ENCODE assay signal across 8 mouse cellular contexts in the genomic region with DNA sequence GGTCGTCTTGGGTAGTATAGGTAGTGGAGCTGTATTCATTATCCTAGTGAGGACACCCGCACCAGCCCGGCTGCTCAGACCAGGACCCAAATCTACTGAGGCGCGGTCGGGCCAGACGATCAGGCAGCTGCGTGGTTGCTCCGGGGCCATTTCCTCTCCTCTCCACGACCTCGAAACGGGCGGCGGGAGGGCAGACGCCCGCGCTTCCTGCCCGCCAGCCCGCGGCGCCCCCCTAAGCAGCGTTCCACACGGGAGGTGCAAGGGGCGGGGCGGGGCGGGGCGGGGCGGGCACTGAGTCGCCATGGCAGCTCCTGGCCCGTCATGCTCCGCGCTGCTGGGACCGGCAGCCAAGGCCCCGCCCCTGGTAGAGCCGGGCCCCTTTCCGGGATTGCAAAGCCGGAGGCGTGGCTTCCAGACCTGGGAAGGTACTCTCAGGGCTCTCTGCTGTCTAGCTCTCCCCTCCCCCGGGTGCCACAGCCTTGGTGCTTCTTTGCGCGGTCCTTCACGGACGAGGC. TPM values are rescaled to one million over a fixed set of nuclear protein-coding genes. Genes with fewer than 3 reads are reported as not detected.
A peak's percentile ranks its signal among the peaks of the same experiment; 100 is the strongest.
DNase-seq lines count a peak whose midpoint lies in the region; ATAC-seq and TF ChIP-seq lines count a peak whose summit lies in the region.

No protein-coding gene starts in this region.

- peaks cover 52% of the 10 kb centered on the region for H3K4me1 ChIP-seq in embryonic facial prominence, embryonic 14.5 days (ENCODE audit: control insufficient read depth, insufficient read depth, low read length)
- H3K4me1 ChIP-seq in heart, adult 2 months (ENCODE audit: control insufficient read depth, insufficient read depth, low read length) = peaks cover 27% of the 10 kb centered on the region
- peaks cover 73% of the 10 kb centered on the region for H3K4me1 ChIP-seq in limb, embryonic 15.5 days
- H3K4me1 ChIP-seq in midbrain, postnatal 0 days (ENCODE audit: insufficient read depth, low read length) = peaks cover 17% of the 10 kb centered on the region

- peak overlapping the region; percentile 51 for H3K4me3 ChIP-seq in embryonic facial prominence, embryonic 14.5 days (ENCODE audit: low read depth, low read length)
- H3K4me3 ChIP-seq in heart, adult 2 months = peak overlapping the region; percentile 58
- peak overlapping the region; percentile 50 for H3K4me3 ChIP-seq in limb, embryonic 15.5 days
- peak overlapping the region; percentile 49 for H3K4me3 ChIP-seq in midbrain, postnatal 0 days (ENCODE audit: low read depth, low read length)

- intact Hi-C loops in heart, adult 2 months (cut with DNase I) = loop anchor here (1.0 to 10.0 kb wide), 2 partner anchors 10 to 420 kb away; partner anchors contain the start of genes Alkbh5 and Rai1

- no peaks in the 10 kb centered on the region for H3K36me3 ChIP-seq in embryonic facial prominence, embryonic 14.5 days (ENCODE audit: control insufficient read depth, insufficient read depth, low read length)
- peaks cover 2% of the 10 kb centered on the region; the same call in 1 of the 2 replicates for H3K36me3 ChIP-seq in heart, adult 2 months (ENCODE audit: control insufficient read depth, insufficient read depth, low read length)
- H3K36me3 ChIP-seq in limb, embryonic 15.5 days = no peaks in the 10 kb centered on the region
- H3K36me3 ChIP-seq in midbrain, postnatal 0 days (ENCODE audit: insufficient read depth, low read length) = no peaks in the 10 kb centered on the region

- TF ChIP-seq EP300 in heart, adult 2 months (IDR thresholded peaks at IDR 0.05; ENCODE audit: insufficient read depth, low read depth, low read length) = peak; percentile 64; the same call in 1 of the 2 replicates

- H3K27me3 ChIP-seq in embryonic facial prominence, embryonic 14.5 days (replicated peaks; ENCODE audit: control insufficient read depth, insufficient read depth, low read length) = no peaks in the 10 kb centered on the region
- no peaks in the 10 kb centered on the region for H3K27me3 ChIP-seq in heart, adult 2 months (ENCODE audit: control insufficient read depth, insufficient read depth, low read length)
- H3K27me3 ChIP-seq in limb, embryonic 15.5 days = no peaks in the 10 kb centered on the region
- no peaks in the 10 kb centered on the region for H3K27me3 ChIP-seq in midbrain, postnatal 0 days (ENCODE audit: insufficient read depth, low read length)

- H3K9me3 ChIP-seq in embryonic facial prominence, embryonic 14.5 days (ENCODE audit: control insufficient read depth, low read length) = no peaks in the 10 kb centered on the region
- no peaks in the 10 kb centered on the region for H3K9me3 ChIP-seq in limb, embryonic 15.5 days
- H3K9me3 ChIP-seq in midbrain, postnatal 0 days (ENCODE audit: low read length) = no peaks in the 10 kb centered on the region

- 1% methylated on average over 9 of the region's 43 CpGs for WGBS in embryonic facial prominence, embryonic 14.5 days
- under 1% methylated on average over 38 of the region's 43 CpGs for WGBS in heart, adult 2 months
- 0% methylated on average over 32 of the region's 43 CpGs for WGBS in limb, embryonic 15.5 days
- 1% methylated on average over 39 of the region's 43 CpGs for WGBS in midbrain, postnatal 0 days

- H3K79me2 ChIP-seq in heart, adult 2 months (replicated peaks; ENCODE audit: control insufficient read depth, insufficient read depth, low read length) = peaks cover 12% of the 10 kb centered on the region

- TF ChIP-seq CTCF in heart, adult 2 months (IDR thresholded peaks at IDR 0.05) = no peak
- no peak for TF ChIP-seq CTCF in midbrain, postnatal 0 days (IDR thresholded peaks at IDR 0.05)

- peak overlapping the region; percentile 97 for H3K27ac ChIP-seq in embryonic facial prominence, embryonic 14.5 days (replicated peaks; ENCODE audit: low read depth, low read length)
- H3K27ac ChIP-seq in heart, adult 2 months = peak overlapping the region; percentile 98
- H3K27ac ChIP-seq in limb, embryonic 15.5 days = peak overlapping the region; percentile 94
- peak overlapping the region; percentile 84 for H3K27ac ChIP-seq in midbrain, postnatal 0 days (ENCODE audit: low read depth, low read length)

- peak; percentile 97 for DNase-seq in A20 (ENCODE audit: low read depth, low spot score)
- peak; percentile 64 to 86 for DNase-seq in adrenal gland, postnatal 4 days (ENCODE audit: low spot score in 2 of 2)
- DNase-seq in embryonic facial prominence, embryonic 14.5 days (ENCODE audit: low spot score) = peak; percentile 97
- peak; percentile 94 to 98 for DNase-seq in heart, adult 2 months
- peak; percentile 95 to 97 for DNase-seq in kidney, adult 8-10 months
- peak; percentile 90 for DNase-seq in midbrain, postnatal 0 days (ENCODE audit: low spot score)
- DNase-seq in spleen, postnatal 10 days (ENCODE audit: low spot score in 2 of 2) = peak; percentile 90 to 96

- peak overlapping the region; percentile 69 for H3K9ac ChIP-seq in embryonic facial prominence, embryonic 14.5 days (ENCODE audit: low read depth, low read length)
- peak overlapping the region; percentile 87 for H3K9ac ChIP-seq in heart, adult 2 months (ENCODE audit: low read depth, low read length)
- peak overlapping the region; percentile 40; the same call in 1 of the 2 replicates for H3K9ac ChIP-seq in limb, embryonic 15.5 days
- H3K9ac ChIP-seq in midbrain, postnatal 0 days (replicated peaks; ENCODE audit: low read length, poor library complexity, severe bottlenecking) = peak overlapping the region; percentile 61

- peak overlapping the region; percentile 90 for H3K4me2 ChIP-seq in embryonic facial prominence, embryonic 14.5 days (ENCODE audit: low read depth, low read length)
- peak overlapping the region; percentile 91 for H3K4me2 ChIP-seq in limb, embryonic 15.5 days
- peak overlapping the region; percentile 81 for H3K4me2 ChIP-seq in midbrain, postnatal 0 days (ENCODE audit: low read depth, low read length, poor library complexity, severe bottlenecking)

- ATAC-seq in embryonic facial prominence, embryonic 14.5 days (ENCODE audit: low read depth) = peak; percentile 95
- ATAC-seq in limb, embryonic 15.5 days (ENCODE audit: insufficient number of reproducible peaks, low FRiP score, low TSS enrichment, low read depth) = peak; percentile 96
- peak; percentile 92 for ATAC-seq in midbrain, postnatal 0 days (ENCODE audit: low FRiP score)

- peak; percentile 74 for TF ChIP-seq POLR2A in heart, adult 2 months (IDR thresholded peaks at IDR 0.05; ENCODE audit: insufficient read depth, low read depth, low read length)

RNA-seq across cellular contexts. Expression of gene Rai1, which starts 10.3 kb away (rescaled TPM):
- 10 to 100 TPM; 61.4 to 69.8 TPM for total RNA-seq in adrenal gland, postnatal 4 days (2021)
- 23.9 and 27.6 TPM in 2 replicates for polyA plus RNA-seq in embryonic facial prominence, embryonic 14.5 days (2014; fragmentation: Nextera tagmentation; extraction: Ambion mirVana)
- total RNA-seq in heart, adult 2 months (2021) = 10 to 100 TPM; 21.8 to 26.5 TPM
- 15.8 and 20.0 TPM in 2 replicates for polyA plus RNA-seq in heart, adult 2 months (2012; rRNA removed)
- 18.9 and 22.6 TPM in 2 replicates for polyA plus RNA-seq in limb, embryonic 15.5 days (2015; fragmentation: Nextera tagmentation; extraction: Ambion mirVana)
- 50.7 and 66.8 TPM in 2 replicates for total RNA-seq in midbrain, postnatal 0 days (2014; rRNA removed)
- 20.1 and 22.0 TPM in 2 replicates for polyA plus RNA-seq in midbrain, postnatal 0 days (2015; fragmentation: Nextera tagmentation; extraction: Ambion mirVana)

Comparison
In these comparisons a context has a peak if more than half of its experiments do, and no peak if none do; other contexts are left out.
1. Peak in every context shown above with its lines: DNase-seq, ATAC-seq, H3K4me3 ChIP-seq and H3K27ac ChIP-seq.